Mouse (Mus musculus) liver, embryonic 11.5 days (tissue): ENCODE results near the gene Eif4ebp2. TPM values are rescaled to one million over a fixed set of nuclear protein-coding genes. Genes with fewer than 3 reads are reported as not detected.
A peak's percentile ranks its signal among the peaks of the same experiment; 100 is the strongest.

Experiments used
- ATAC-seq: fragments of 200-750 bp; cut with Nextera tagmentation; replicated peaks from 2 replicates; pipeline ENCODE4 v1.8.0; 2017; ENCODE audit warnings: moderate number of reproducible peaks, mild to moderate bottlenecking, moderate TSS enrichment, moderate library complexity; ENCODE audit not compliant: low FRiP score
- DNase-seq: peaks from one replicate; pipeline ENCODE4 v3.0.0-alpha.2; 2017; ENCODE audit warnings: low spot score
- H3K27ac ChIP-seq: fragments of 300-500 bp; sonication (generic); 2 replicates; pipeline ENCODE4 v1.5.1; 2014; ENCODE audit warnings: mild to moderate bottlenecking, low read depth, low read length, control low read depth
- H3K27me3 ChIP-seq: fragments of 300-500 bp; sonication (generic); replicated peaks from 2 replicates; pipeline ENCODE4 v1.6.1; 2014; ENCODE audit warnings: low read length, mixed read lengths; ENCODE audit not compliant: control insufficient read depth, insufficient read depth
- H3K36me3 ChIP-seq: fragments of 300-500 bp; sonication (generic); 2 replicates; pipeline ENCODE4 v1.6.1; 2014; ENCODE audit warnings: mild to moderate bottlenecking, low read length, moderate library complexity, mixed read lengths; ENCODE audit not compliant: control insufficient read depth, insufficient read depth
- H3K4me1 ChIP-seq: fragments of 300-500 bp; sonication (generic); replicated peaks from 2 replicates; pipeline ENCODE4 v1.6.1; 2014; ENCODE audit warnings: low read length, mixed read lengths; ENCODE audit not compliant: control insufficient read depth, insufficient read depth
- H3K4me2 ChIP-seq: fragments of 300-500 bp; sonication (generic); 2 replicates; pipeline ENCODE4 v1.6.1; 2014; ENCODE audit warnings: mild to moderate bottlenecking, control low read depth, moderate library complexity
- H3K4me3 ChIP-seq: fragments of 300-500 bp; sonication (generic); 2 replicates; pipeline ENCODE4 v1.5.1; 2014; ENCODE audit warnings: low read depth, low read length, control low read depth
- H3K9ac ChIP-seq: fragments of 300-500 bp; sonication (generic); 2 replicates; pipeline ENCODE4 v1.6.1; 2014; ENCODE audit warnings: low read depth, low read length, control low read depth
- H3K9me3 ChIP-seq: fragments of 300-500 bp; sonication (generic); 2 replicates; pipeline ENCODE4 v1.6.1; 2016; ENCODE audit warnings: low read length, inconsistent platforms, mixed read lengths; ENCODE audit not compliant: control insufficient read depth
- WGBS: fragments of 180-500 bp; shearing (Covaris S2); extraction: QIAGEN DNeasy Blood & Tissue Kit; methylation state at CpG from one replicate; pipeline ENCODE4 v1.1.7; 2014; 5-methylcytosine and 5-hydroxymethylcytosine counted together
- polyA plus RNA-seq: library from polyadenylated mRNA; unstranded; fragments of >200 nt; fragmentation: Nextera tagmentation; extraction: Ambion mirVana; gene quantifications from 2 replicates; pipeline ENCODE4 v1.2.1, GENCODE M21; 2014

Gene Eif4ebp2
- polyA plus RNA-seq, 1 experiment from 2014 or later = 27.1 TPM

- Histone ChIP-seq H3K27ac (no peak overlapping the region), H3K9ac (no peak overlapping the region), H3K9me3 (no peaks in the 10 kb centered on the region), H3K4me3 (no peak overlapping the region), H3K4me1 (peaks cover 20% of the 10 kb centered on the region), H3K27me3 (0 out of 2 replicates have a peak, but pooled peaks cover 6% of the 10 kb centered on the region), H3K36me3 (no peaks in the 10 kb centered on the region), H3K4me2 (no peak overlapping the region)
- ATAC-seq (no peak), DNase-seq (no peak)
- 43% methylated on average over 9 of the region's 9 CpGs for WGBS
Observed at GRCm38 (mm10) chr10:61410193-61410592, 42.3 kb downstream of the Eif4ebp2 start.

- DNase-seq = no peak
- ATAC-seq = no peak
- Histone ChIP-seq H3K36me3 (no peaks in the 10 kb centered on the region), H3K9ac (no peak overlapping the region), H3K4me2 (no peak overlapping the region), H3K4me3 (no peak overlapping the region), H3K9me3 (no peaks in the 10 kb centered on the region), H3K27me3 (0 out of 2 replicates have a peak, but pooled peaks cover 6% of the 10 kb centered on the region), H3K4me1 (peaks cover 20% of the 10 kb centered on the region), H3K27ac (no peak overlapping the region)
- 20% methylated on average over 4 of the region's 4 CpGs for WGBS
Observed at GRCm38 (mm10) chr10:61409776-61410175, 42.7 kb downstream of the Eif4ebp2 start.

GRCm38 (mm10) chr10:61405958-61406357 is 46.5 kb downstream of the Eif4ebp2 start:
- Histone ChIP-seq H3K9me3 (no peaks in the 10 kb centered on the region), H3K36me3 (no peaks in the 10 kb centered on the region), H3K4me1 (peaks cover 8% of the 10 kb centered on the region), H3K27me3 (0 out of 2 replicates have a peak, but pooled peaks cover 6% of the 10 kb centered on the region), H3K27ac (no peak overlapping the region), H3K4me2 (no peak overlapping the region), H3K4me3 (no peak overlapping the region), H3K9ac (no peak overlapping the region)
- WGBS = 16% methylated on average over 10 of the region's 10 CpGs
- DNase-seq (no peak), ATAC-seq (no peak)

- WGBS = 89% methylated on average over 2 of the region's 2 CpGs
- Histone ChIP-seq H3K9ac (no peak overlapping the region), H3K27me3 (0 out of 2 replicates have a peak, but pooled peaks cover 3% of the 10 kb centered on the region), H3K4me1 (no peaks in the 10 kb centered on the region), H3K36me3 (no peaks in the 10 kb centered on the region), H3K9me3 (no peaks in the 10 kb centered on the region), H3K4me2 (no peak overlapping the region), H3K27ac (no peak overlapping the region), H3K4me3 (no peak overlapping the region)
- ATAC-seq (no peak), DNase-seq (no peak)
Observed at GRCm38 (mm10) chr10:61402911-61403310, 49.5 kb downstream of the Eif4ebp2 start.

GRCm38 (mm10) chr10:61402480-61402879 is 50.0 kb downstream of the Eif4ebp2 start:
- no peak overlapping the region for H3K27ac ChIP-seq
- no peaks in the 10 kb centered on the region for H3K9me3 ChIP-seq
- H3K9ac ChIP-seq = no peak overlapping the region
- 0 out of 2 replicates have a peak, but pooled peaks cover 3% of the 10 kb centered on the region for H3K27me3 ChIP-seq
- DNase-seq (no peak), ATAC-seq (no peak)
- no peaks in the 10 kb centered on the region for H3K36me3 ChIP-seq
- no peaks in the 10 kb centered on the region for H3K4me1 ChIP-seq
- H3K4me2 ChIP-seq = no peak overlapping the region
- H3K4me3 ChIP-seq = no peak overlapping the region
- WGBS = 64% methylated on average over 5 of the region's 5 CpGs

GRCm38 (mm10) chr10:61400407-61400806 is 52.1 kb downstream of the Eif4ebp2 start:
- Histone ChIP-seq H3K27me3 (no peaks in the 10 kb centered on the region), H3K4me3 (no peak overlapping the region), H3K4me2 (no peak overlapping the region), H3K27ac (no peak overlapping the region), H3K9me3 (no peaks in the 10 kb centered on the region), H3K9ac (no peak overlapping the region), H3K4me1 (no peaks in the 10 kb centered on the region), H3K36me3 (no peaks in the 10 kb centered on the region)
- 83% methylated on average over 5 of the region's 5 CpGs for WGBS
- no peak for ATAC-seq
- no peak for DNase-seq

- Histone ChIP-seq H3K27me3 (no peaks in the 10 kb centered on the region), H3K27ac (no peak overlapping the region), H3K4me2 (no peak overlapping the region), H3K4me1 (no peaks in the 10 kb centered on the region), H3K9ac (no peak overlapping the region), H3K36me3 (no peaks in the 10 kb centered on the region), H3K9me3 (no peaks in the 10 kb centered on the region), H3K4me3 (no peak overlapping the region)
- peak; percentile 69 for ATAC-seq
- DNase-seq = peak; percentile 74
- WGBS = 20% methylated on average over 12 of the region's 13 CpGs
Observed at GRCm38 (mm10) chr10:61399156-61399734, 53.2 kb downstream of the Eif4ebp2 start.

- Histone ChIP-seq H3K36me3 (no peaks in the 10 kb centered on the region), H3K4me1 (no peaks in the 10 kb centered on the region), H3K27ac (no peak overlapping the region), H3K4me2 (no peak overlapping the region), H3K27me3 (no peaks in the 10 kb centered on the region), H3K4me3 (no peak overlapping the region), H3K9ac (no peak overlapping the region), H3K9me3 (no peaks in the 10 kb centered on the region)
- ATAC-seq (no peak), DNase-seq (no peak)
- WGBS = 62% methylated on average over 3 of the region's 3 CpGs
Observed at GRCm38 (mm10) chr10:61398125-61398524, 54.3 kb downstream of the Eif4ebp2 start.

GRCm38 (mm10) chr10:61394476-61395136 is 57.9 kb downstream of the Eif4ebp2 start:
- DNase-seq (no peak), ATAC-seq (no peak)
- no peak overlapping the region for H3K9ac ChIP-seq
- no peaks in the 10 kb centered on the region for H3K9me3 ChIP-seq
- H3K27me3 ChIP-seq = no peaks in the 10 kb centered on the region
- WGBS = 23% methylated on average over 9 of the region's 9 CpGs
- no peak overlapping the region for H3K4me2 ChIP-seq
- H3K27ac ChIP-seq = no peak overlapping the region
- H3K4me3 ChIP-seq = no peak overlapping the region
- H3K4me1 ChIP-seq = no peaks in the 10 kb centered on the region
- H3K36me3 ChIP-seq = no peaks in the 10 kb centered on the region
